Mouse (Mus musculus): Measurements from ENCODE around the gene Mettl24.

GRCm38 (mm10) chr10:40666943-40667342 is 16.1 kb upstream of the Mettl24 start:
- no peak for TF ChIP-seq CTCF (conservative IDR thresholded peaks at IDR 0.05; ENCODE audit: insufficient read depth, insufficient read length, low read depth, low read length)
- TF ChIP-seq POLR2A (IDR thresholded peaks at IDR 0.05; ENCODE audit: low read depth, low read length), result no peak

Data from kidney, adult 2 months (tissue).